7 mouse cellular contexts compared by ENCODE assay signal in the genomic region with DNA sequence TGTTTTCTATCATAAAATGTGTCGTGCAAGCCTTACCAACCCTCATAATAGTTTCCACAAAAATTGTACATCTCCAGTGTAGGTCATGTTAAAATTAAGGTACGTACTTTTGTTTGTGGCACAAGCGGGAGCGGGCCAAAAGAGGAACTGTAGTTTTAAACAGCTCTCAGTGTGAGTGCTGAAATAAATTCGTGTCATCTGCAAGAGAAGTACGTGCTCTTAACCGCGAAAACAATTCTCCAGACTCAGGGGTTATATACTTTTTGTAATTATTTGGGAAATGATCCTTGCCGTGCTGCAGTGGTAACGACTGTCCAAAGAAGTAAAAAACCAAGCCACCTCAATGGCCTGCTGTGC. TPM values are rescaled to one million over a fixed set of nuclear protein-coding genes. Genes with fewer than 3 reads are reported as not detected.
A peak's percentile ranks its signal among the peaks of the same experiment; 100 is the strongest.
DNase-seq lines count a peak whose midpoint lies in the region; ATAC-seq and TF ChIP-seq lines count a peak whose summit lies in the region.

No protein-coding gene starts in this region.

- peak overlapping the region; percentile 63 for H3K4me2 ChIP-seq in neural tube, embryonic 11.5 days (ENCODE audit: low read depth)
- peak overlapping the region; percentile 48 for H3K4me2 ChIP-seq in limb, embryonic 15.5 days

- H3K27ac ChIP-seq in neural tube, embryonic 11.5 days (ENCODE audit: low read depth, low read length) = no peak overlapping the region
- peak overlapping the region; percentile 91 for H3K27ac ChIP-seq in limb, embryonic 15.5 days
- peak overlapping the region; percentile 45; the same call in 1 of the 2 replicates for H3K27ac ChIP-seq in small intestine, adult 2 months (ENCODE audit: insufficient read depth, low read depth, low read length)

- no peak for DNase-seq in neural tube, embryonic 11.5 days (ENCODE audit: low spot score)
- no peak for DNase-seq in neural tube, embryonic 10.5 days (ENCODE audit: extremely low spot score, low spot score)
- no peak for DNase-seq in adrenal gland, postnatal 4 days (ENCODE audit: low spot score in 2 of 2)
- DNase-seq in c-Kit-positive CD71-positive TER-119-positive erythroid progenitor cells, embryonic 14.5 days (ENCODE audit: low spot score) = no peak

- no peak for ATAC-seq in neural tube, embryonic 11.5 days (ENCODE audit: insufficient read depth, low FRiP score, low TSS enrichment)
- ATAC-seq in erythroid progenitor cell, adult 5-6 weeks (replicated peaks; ENCODE audit: low FRiP score, poor library complexity, severe bottlenecking) = peak; percentile 16
- no peak for ATAC-seq in limb, embryonic 15.5 days (ENCODE audit: insufficient number of reproducible peaks, low FRiP score, low TSS enrichment, low read depth)

- H3K9ac ChIP-seq in neural tube, embryonic 11.5 days (ENCODE audit: low read length) = peak overlapping the region; percentile 64
- H3K9ac ChIP-seq in limb, embryonic 15.5 days = peak overlapping the region; percentile 68

- TF ChIP-seq POLR2A in small intestine, adult 2 months (IDR thresholded peaks at IDR 0.05; ENCODE audit: low read depth, low read length) = no peak

- WGBS in neural tube, embryonic 11.5 days = 31% methylated on average over 10 of the region's 10 CpGs
- WGBS in limb, embryonic 15.5 days = 22% methylated on average over 10 of the region's 10 CpGs
- WGBS in small intestine, adult 2 months = 17% methylated on average over 10 of the region's 10 CpGs

- H3K4me1 ChIP-seq in neural tube, embryonic 11.5 days (ENCODE audit: control insufficient read depth, insufficient read depth, low read length) = no peaks in the 10 kb centered on the region
- H3K4me1 ChIP-seq in limb, embryonic 15.5 days = peaks cover 3% of the 10 kb centered on the region; the same call in 1 of the 2 replicates
- H3K4me1 ChIP-seq in small intestine, adult 2 months (ENCODE audit: control insufficient read depth, insufficient read depth, insufficient read length, low read length) = peaks cover 3% of the 10 kb centered on the region; the same call in 1 of the 2 replicates

- H3K36me3 ChIP-seq in neural tube, embryonic 11.5 days (ENCODE audit: control insufficient read depth, insufficient read depth, low read length) = 0 out of 2 replicates have a peak, but pooled peaks cover 2% of the 10 kb centered on the region
- H3K36me3 ChIP-seq in limb, embryonic 15.5 days = peaks cover 11% of the 10 kb centered on the region
- peaks cover 10% of the 10 kb centered on the region for H3K36me3 ChIP-seq in small intestine, adult 2 months (ENCODE audit: control insufficient read depth, insufficient read depth, low read length)

- no peak for TF ChIP-seq CTCF in small intestine, adult 2 months (IDR thresholded peaks at IDR 0.05; ENCODE audit: extremely low read depth, insufficient read length, insufficient replicate concordance, low read depth, low read length)

- no peaks in the 10 kb centered on the region for H3K9me3 ChIP-seq in neural tube, embryonic 11.5 days (ENCODE audit: control insufficient read depth, low read length)
- no peaks in the 10 kb centered on the region for H3K9me3 ChIP-seq in limb, embryonic 15.5 days

- H3K4me3 ChIP-seq in neural tube, embryonic 11.5 days (ENCODE audit: low read depth, low read length) = peak overlapping the region; percentile 55
- peak overlapping the region; percentile 65 for H3K4me3 ChIP-seq in limb, embryonic 15.5 days
- H3K4me3 ChIP-seq in small intestine, adult 2 months (ENCODE audit: low read depth, low read length) = peak overlapping the region; percentile 77; the same call in 1 of the 2 replicates

- no peaks in the 10 kb centered on the region for H3K27me3 ChIP-seq in neural tube, embryonic 11.5 days (ENCODE audit: control insufficient read depth, insufficient read depth, low read length)
- H3K27me3 ChIP-seq in limb, embryonic 15.5 days = no peaks in the 10 kb centered on the region
- no peaks in the 10 kb centered on the region for H3K27me3 ChIP-seq in small intestine, adult 2 months (ENCODE audit: control insufficient read depth, insufficient read depth, low read length)

RNA-seq across cellular contexts. Expression of a gene that starts 0.5 kb away (rescaled TPM):
- polyA plus RNA-seq in neural tube, embryonic 11.5 days (2014; fragmentation: Nextera tagmentation; extraction: Ambion mirVana) = 22.0 and 26.3 TPM in 2 replicates
- 11.3 and 13.3 TPM in 2 replicates for total RNA-seq in erythroid progenitor cell, adult 5-6 weeks (2015; ENCODE audit: low replicate concordance)
- total RNA-seq in erythroid progenitor cell, adult 5-6 weeks (2017; ENCODE audit: low replicate concordance) = 11.9 and 18.2 TPM in 2 replicates
- 30.3 and 31.8 TPM in 2 replicates for polyA plus RNA-seq in limb, embryonic 15.5 days (2015; fragmentation: Nextera tagmentation; extraction: Ambion mirVana)
- polyA plus RNA-seq in small intestine, adult 2 months (2012; rRNA removed) = 0.09 and 0.47 TPM in 2 replicates
- total RNA-seq in adrenal gland, postnatal 4 days (2021) = 10 to 100 TPM; 17.7 to 22.3 TPM

RNA-seq across cellular contexts. Expression of a gene that starts 11.9 kb away (rescaled TPM):
- 41.9 and 43.3 TPM in 2 replicates for polyA plus RNA-seq in neural tube, embryonic 11.5 days (2014; fragmentation: Nextera tagmentation; extraction: Ambion mirVana)
- 0.36 and 15.1 TPM in 2 replicates for total RNA-seq in erythroid progenitor cell, adult 5-6 weeks (2015; ENCODE audit: low replicate concordance)
- total RNA-seq in erythroid progenitor cell, adult 5-6 weeks (2017; ENCODE audit: low replicate concordance) = 7.8 and 17.4 TPM in 2 replicates
- 36.2 and 37.9 TPM in 2 replicates for polyA plus RNA-seq in limb, embryonic 15.5 days (2015; fragmentation: Nextera tagmentation; extraction: Ambion mirVana)
- 2.7 and 3.4 TPM in 2 replicates for polyA plus RNA-seq in small intestine, adult 2 months (2012; rRNA removed)
- 10 to 100 TPM; 47.1 to 49.7 TPM for total RNA-seq in adrenal gland, postnatal 4 days (2021)

RNA-seq across cellular contexts. Expression of a gene that starts 33.4 kb away (rescaled TPM):
- polyA plus RNA-seq in neural tube, embryonic 11.5 days (2014; fragmentation: Nextera tagmentation; extraction: Ambion mirVana) = 0.42 and 0.45 TPM in 2 replicates
- total RNA-seq in erythroid progenitor cell, adult 5-6 weeks (2015; ENCODE audit: low replicate concordance) = not detected in 2 replicates
- 0.26 TPM in 1 of 2 replicates, not detected in the other for total RNA-seq in erythroid progenitor cell, adult 5-6 weeks (2017; ENCODE audit: low replicate concordance)
- 0.17 and 0.41 TPM in 2 replicates for polyA plus RNA-seq in limb, embryonic 15.5 days (2015; fragmentation: Nextera tagmentation; extraction: Ambion mirVana)
- polyA plus RNA-seq in small intestine, adult 2 months (2012; rRNA removed) = not detected in 2 replicates
- under 1 TPM; 0.42 to 0.48 TPM for total RNA-seq in adrenal gland, postnatal 4 days (2021)

RNA-seq across cellular contexts. Expression of a gene that starts 33.6 kb away (rescaled TPM):
- polyA plus RNA-seq in neural tube, embryonic 11.5 days (2014; fragmentation: Nextera tagmentation; extraction: Ambion mirVana) = 954 and 1,013 TPM in 2 replicates
- total RNA-seq in erythroid progenitor cell, adult 5-6 weeks (2015; ENCODE audit: low replicate concordance) = 519 and 610 TPM in 2 replicates
- total RNA-seq in erythroid progenitor cell, adult 5-6 weeks (2017; ENCODE audit: low replicate concordance) = 253 and 374 TPM in 2 replicates
- 921 and 1,161 TPM in 2 replicates for polyA plus RNA-seq in limb, embryonic 15.5 days (2015; fragmentation: Nextera tagmentation; extraction: Ambion mirVana)
- 12.8 and 16.2 TPM in 2 replicates for polyA plus RNA-seq in small intestine, adult 2 months (2012; rRNA removed)
- total RNA-seq in adrenal gland, postnatal 4 days (2021) = 1,000 to 10,000 TPM; 1,238 to 1,298 TPM

Comparison
In these comparisons a context has a peak if more than half of its experiments do, and no peak if none do; other contexts are left out.
1. RNA of a gene that starts 0.5 kb away (polyA plus RNA-seq): 30.3 to 31.8 TPM in limb, embryonic 15.5 days and 22.0 to 26.3 TPM in neural tube, embryonic 11.5 days; 0.09 to 0.47 TPM in small intestine, adult 2 months; every median in the first group is over 10 times any median in the second.
2. Peak in every context shown above with its lines, with median percentiles within 50 percentile points of each other: H3K4me3 ChIP-seq.